Mouse (Mus musculus) embryonic facial prominence, embryonic 11.5 days (tissue): ENCODE measurements around the gene Ankar. TPM values are rescaled to one million over a fixed set of nuclear protein-coding genes. Genes with fewer than 3 reads are reported as not detected.

Experiments
- ATAC-seq: fragments of 200-750 bp; cut with Nextera tagmentation; replicated peaks from 2 replicates; pipeline ENCODE4 v1.8.0; 2017; ENCODE audit warnings: low read depth; ENCODE audit not compliant: insufficient number of reproducible peaks, low FRiP score, low TSS enrichment
- DNase-seq: peaks from one replicate; pipeline ENCODE4 v3.0.0-alpha.2; 2015; ENCODE audit warnings: low spot score
- H3K27ac ChIP-seq: fragments of 300-500 bp; sonication (generic); replicated peaks from 2 replicates; pipeline ENCODE4 v1.5.1; 2014; ENCODE audit warnings: mild to moderate bottlenecking, low read depth, low read length, control low read depth
- H3K27me3 ChIP-seq: fragments of 300-500 bp; sonication (generic); 2 replicates; pipeline ENCODE4 v1.6.1; 2014; ENCODE audit warnings: mild to moderate bottlenecking, low read length, moderate library complexity, mixed read lengths; ENCODE audit not compliant: control insufficient read depth, insufficient read depth
- H3K36me3 ChIP-seq: fragments of 300-500 bp; sonication (generic); replicated peaks from 2 replicates; pipeline ENCODE4 v1.6.1; 2014; ENCODE audit warnings: low read depth, mild to moderate bottlenecking, low read length, moderate library complexity, mixed read lengths; ENCODE audit not compliant: control insufficient read depth, insufficient read depth
- H3K4me1 ChIP-seq: fragments of 300-500 bp; sonication (generic); 2 replicates; pipeline ENCODE4 v1.6.1; 2014; ENCODE audit warnings: low read length, mixed read lengths; ENCODE audit not compliant: control insufficient read depth, insufficient read depth
- H3K4me2 ChIP-seq: fragments of 300-500 bp; sonication (generic); 2 replicates; pipeline ENCODE4 v1.6.1; 2014; ENCODE audit warnings: low read depth, mild to moderate bottlenecking, control low read depth, low read length, moderate library complexity
- H3K4me3 ChIP-seq: fragments of 300-500 bp; sonication (generic); 2 replicates; pipeline ENCODE4 v1.5.1; 2014; ENCODE audit warnings: low read depth, low read length, control low read depth
- H3K9ac ChIP-seq: fragments of 300-500 bp; sonication (generic); replicated peaks from 2 replicates; pipeline ENCODE4 v1.6.1; 2014; ENCODE audit warnings: mild to moderate bottlenecking, control low read depth, low read length
- H3K9me3 ChIP-seq: fragments of 300-500 bp; sonication (generic); replicated peaks from 2 replicates; pipeline ENCODE4 v1.6.1; 2016; ENCODE audit warnings: mild to moderate bottlenecking, low read length, inconsistent platforms, mixed read lengths; ENCODE audit not compliant: control insufficient read depth
- WGBS: fragments of 180-500 bp; shearing (Covaris S2); extraction: QIAGEN DNeasy Blood & Tissue Kit; methylation state at CpG from one replicate; pipeline ENCODE4 v1.1.7; 2014; 5-methylcytosine and 5-hydroxymethylcytosine counted together
- polyA plus RNA-seq: library from polyadenylated mRNA; unstranded; fragments of >200 nt; fragmentation: Nextera tagmentation; extraction: Ambion mirVana; gene quantifications from 2 replicates; pipeline ENCODE4 v1.2.1, GENCODE M21; 2014

The Ankar gene
- polyA plus RNA-seq, result not detected in 2 replicates

- WGBS, result 78% methylated on average over 11 of the region's 11 CpGs
- ATAC-seq, result no peak
These were observed at the start of gene Ankar for GRCm38 (mm10) chr1:72700479-72700878. TSS of gene Ankar (minus strand) at chr1:72700579.

GRCm38 (mm10) chr1:72746382-72746781 lies 46.0 kb upstream of the Ankar start:
- no peaks in the 10 kb centered on the region for H3K27me3 ChIP-seq
- H3K9ac ChIP-seq, result no peak overlapping the region
- 77% methylated on average over 7 of the region's 7 CpGs for WGBS
- no peak for DNase-seq
- H3K4me1 ChIP-seq, result no peaks in the 10 kb centered on the region
- no peak overlapping the region for H3K4me2 ChIP-seq
- no peaks in the 10 kb centered on the region for H3K9me3 ChIP-seq
- ATAC-seq, result no peak
- no peak overlapping the region for H3K27ac ChIP-seq
- no peaks in the 10 kb centered on the region for H3K36me3 ChIP-seq
- H3K4me3 ChIP-seq, result no peak overlapping the region

More at GRCm38 (mm10) chr1:72700479-72700878, at the start of gene Ankar:
- Histone ChIP-seq H3K4me2 (no peak within 1 kb of the TSS), H3K9ac (no peak within 1 kb of the TSS), H3K27me3 (no peaks in the 10 kb centered on the region), H3K27ac (no peak within 1 kb of the TSS), H3K36me3 (no peaks in the 10 kb centered on the region), H3K4me3 (no peak within 1 kb of the TSS), H3K4me1 (no peaks in the 10 kb centered on the region), H3K9me3 (no peaks in the 10 kb centered on the region)
- DNase-seq, result no peak

GRCm38 (mm10) chr1:72744816-72745506 lies 44.6 kb upstream of the Ankar start:
- Histone ChIP-seq H3K9ac (no peak overlapping the region), H3K4me2 (no peak overlapping the region), H3K4me1 (no peaks in the 10 kb centered on the region), H3K9me3 (no peaks in the 10 kb centered on the region), H3K4me3 (no peak overlapping the region), H3K36me3 (no peaks in the 10 kb centered on the region), H3K27ac (no peak overlapping the region), H3K27me3 (no peaks in the 10 kb centered on the region)
- 68% methylated on average over 8 of the region's 8 CpGs for WGBS
- ATAC-seq (no peak), DNase-seq (no peak)

- 80% methylated on average over 5 of the region's 5 CpGs for WGBS
- Histone ChIP-seq H3K9ac (no peak overlapping the region), H3K4me3 (no peak overlapping the region), H3K36me3 (no peaks in the 10 kb centered on the region), H3K4me2 (no peak overlapping the region), H3K27me3 (no peaks in the 10 kb centered on the region), H3K27ac (no peak overlapping the region), H3K9me3 (no peaks in the 10 kb centered on the region), H3K4me1 (no peaks in the 10 kb centered on the region)
- DNase-seq, result no peak
- ATAC-seq, result no peak
These were observed 41.0 kb upstream of the Ankar start for GRCm38 (mm10) chr1:72741406-72741805.

GRCm38 (mm10) chr1:72739681-72740063 lies 39.3 kb upstream of the Ankar start:
- Histone ChIP-seq H3K9ac (no peak overlapping the region), H3K27me3 (no peaks in the 10 kb centered on the region), H3K4me1 (no peaks in the 10 kb centered on the region), H3K9me3 (no peaks in the 10 kb centered on the region), H3K36me3 (no peaks in the 10 kb centered on the region), H3K4me3 (no peak overlapping the region), H3K27ac (no peak overlapping the region), H3K4me2 (no peak overlapping the region)
- WGBS, result 65% methylated on average over 10 of the region's 10 CpGs
- ATAC-seq, result no peak
- DNase-seq, result no peak

- H3K9ac ChIP-seq, result no peak overlapping the region
- H3K4me3 ChIP-seq, result no peak overlapping the region
- H3K27me3 ChIP-seq, result no peaks in the 10 kb centered on the region
- no peaks in the 10 kb centered on the region for H3K4me1 ChIP-seq
- no peak overlapping the region for H3K27ac ChIP-seq
- DNase-seq (no peak), ATAC-seq (no peak)
- 84% methylated on average over 15 of the region's 15 CpGs for WGBS
- no peaks in the 10 kb centered on the region for H3K36me3 ChIP-seq
- no peaks in the 10 kb centered on the region for H3K9me3 ChIP-seq
- H3K4me2 ChIP-seq, result no peak overlapping the region
These were observed 38.7 kb upstream of the Ankar start for GRCm38 (mm10) chr1:72738946-72739680.

- H3K9ac ChIP-seq, result no peak overlapping the region
- no peak overlapping the region for H3K4me3 ChIP-seq
- no peaks in the 10 kb centered on the region for H3K36me3 ChIP-seq
- H3K27me3 ChIP-seq, result no peaks in the 10 kb centered on the region
- no peak overlapping the region for H3K27ac ChIP-seq
- WGBS, result 63% methylated on average over 13 of the region's 13 CpGs
- no peaks in the 10 kb centered on the region for H3K4me1 ChIP-seq
- H3K4me2 ChIP-seq, result no peak overlapping the region
- no peaks in the 10 kb centered on the region for H3K9me3 ChIP-seq
- DNase-seq (no peak), ATAC-seq (no peak)
These were observed 36.2 kb upstream of the Ankar start for GRCm38 (mm10) chr1:72736397-72737125.
